Mouse (Mus musculus) kidney, embryonic 16.5 days (tissue): ENCODE measurements around the gene Llph. TPM values are rescaled to one million over a fixed set of nuclear protein-coding genes. Genes with fewer than 3 reads are reported as not detected.

ENCODE experiments used
- ATAC-seq: fragments of 200-750 bp; cut with Nextera tagmentation; 2 replicates; pipeline ENCODE4 v1.8.0; 2017; ENCODE audit warnings: moderate TSS enrichment; ENCODE audit not compliant: low FRiP score, low TSS enrichment
- H3K27ac ChIP-seq: fragments of 300-500 bp; sonication (generic); 2 replicates; pipeline ENCODE4 v1.5.1; 2014; ENCODE audit warnings: low read length
- H3K27me3 ChIP-seq: fragments of 300-500 bp; sonication (generic); 2 replicates; pipeline ENCODE4 v1.6.1; 2014; ENCODE audit warnings: low read length, control low read depth, mixed read lengths; ENCODE audit not compliant: insufficient read depth
- H3K36me3 ChIP-seq: fragments of 300-500 bp; sonication (generic); 2 replicates; pipeline ENCODE4 v1.6.1; 2014; ENCODE audit warnings: low read length, control low read depth, mixed read lengths; ENCODE audit not compliant: insufficient read depth
- H3K4me1 ChIP-seq: fragments of 300-500 bp; sonication (generic); 2 replicates; pipeline ENCODE4 v1.6.1; 2014; ENCODE audit warnings: low read length, control low read depth, mixed read lengths; ENCODE audit not compliant: insufficient read depth
- H3K4me2 ChIP-seq: fragments of 300-500 bp; sonication (generic); replicated peaks from 2 replicates; pipeline ENCODE4 v1.6.1; 2014; ENCODE audit warnings: low read depth, low read length
- H3K4me3 ChIP-seq: fragments of 300-500 bp; sonication (generic); 2 replicates; pipeline ENCODE4 v1.5.1; 2014; ENCODE audit warnings: mild to moderate bottlenecking, low read length
- H3K9ac ChIP-seq: fragments of 300-500 bp; sonication (generic); replicated peaks from 2 replicates; pipeline ENCODE4 v1.6.1; 2014; ENCODE audit warnings: low read length
- H3K9me3 ChIP-seq: fragments of 300-500 bp; sonication (generic); 2 replicates; pipeline ENCODE4 v1.6.1; 2016; ENCODE audit warnings: low read length, control low read depth
- WGBS: fragments of 180-500 bp; shearing (Covaris S2); extraction: QIAGEN DNeasy Blood & Tissue Kit; methylation state at CpG from one replicate; pipeline ENCODE4 v1.1.7; 2014; 5-methylcytosine and 5-hydroxymethylcytosine counted together
- polyA plus RNA-seq: library from polyadenylated mRNA; unstranded; fragments of >200 nt; fragmentation: Nextera tagmentation; extraction: Ambion mirVana; gene quantifications from 2 replicates; pipeline ENCODE4 v1.2.1, GENCODE M21; 2015

Gene Llph
- 45.1 and 54.1 TPM in 2 replicates for polyA plus RNA-seq

DNA sequence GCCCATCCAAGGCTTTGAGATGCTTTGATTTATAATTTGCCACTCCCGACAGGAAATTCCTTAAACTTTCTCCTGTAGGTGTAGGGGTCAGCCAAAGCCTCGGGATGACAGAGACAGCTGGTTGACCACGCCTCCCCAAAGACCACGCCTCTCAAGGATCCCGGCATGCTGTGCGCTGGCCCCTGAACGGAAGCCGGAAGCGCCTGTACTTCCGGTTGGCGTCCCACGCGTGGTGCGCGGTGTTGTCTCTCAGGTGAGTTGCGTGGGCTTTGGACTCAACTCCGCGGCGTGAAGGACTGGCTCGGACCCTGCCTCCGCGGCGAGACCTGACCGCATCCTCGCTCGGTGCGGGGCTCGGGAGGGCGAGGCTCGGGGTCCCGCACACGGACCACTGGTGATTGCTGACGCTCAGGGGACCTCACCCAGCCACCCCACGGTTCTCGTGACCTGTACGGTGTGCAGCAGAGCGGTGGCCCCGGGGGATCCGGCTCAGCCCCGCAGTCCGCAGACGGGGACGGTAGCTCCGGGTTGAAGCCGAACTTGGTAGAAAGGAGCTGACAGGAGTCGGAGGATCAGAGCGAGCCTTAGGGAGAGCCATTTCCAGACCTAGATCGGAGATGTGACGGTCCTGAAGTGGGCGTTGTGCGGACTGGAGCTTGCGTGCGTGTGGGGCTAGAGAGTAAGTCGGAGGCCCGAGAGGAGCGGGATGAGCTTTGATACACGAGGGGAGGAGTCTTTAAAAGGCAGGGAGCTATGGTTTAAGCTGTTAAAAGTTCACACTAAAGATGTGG is at the start of gene Llph:
Gene Llph (plus strand): TSS at position 200 of the 791 bp plus-strand sequence.
- peak within 1 kb of the TSS; percentile 64; the same call in 1 of the 2 replicates for H3K27ac ChIP-seq
- peaks cover 17% of the 10 kb centered on the region; the same call in 1 of the 2 replicates for H3K4me1 ChIP-seq
- no peaks in the 10 kb centered on the region for H3K27me3 ChIP-seq
- ATAC-seq: peak; percentile 95
- WGBS: under 1% methylated on average over 57 of the region's 57 CpGs
- H3K4me3 ChIP-seq: peak within 1 kb of the TSS; percentile 99
- H3K9me3 ChIP-seq: no peaks in the 10 kb centered on the region
- peak within 1 kb of the TSS; percentile 89 for H3K4me2 ChIP-seq
- peak within 1 kb of the TSS; percentile 92 for H3K9ac ChIP-seq
- peaks cover 40% of the 10 kb centered on the region for H3K36me3 ChIP-seq

DNA sequence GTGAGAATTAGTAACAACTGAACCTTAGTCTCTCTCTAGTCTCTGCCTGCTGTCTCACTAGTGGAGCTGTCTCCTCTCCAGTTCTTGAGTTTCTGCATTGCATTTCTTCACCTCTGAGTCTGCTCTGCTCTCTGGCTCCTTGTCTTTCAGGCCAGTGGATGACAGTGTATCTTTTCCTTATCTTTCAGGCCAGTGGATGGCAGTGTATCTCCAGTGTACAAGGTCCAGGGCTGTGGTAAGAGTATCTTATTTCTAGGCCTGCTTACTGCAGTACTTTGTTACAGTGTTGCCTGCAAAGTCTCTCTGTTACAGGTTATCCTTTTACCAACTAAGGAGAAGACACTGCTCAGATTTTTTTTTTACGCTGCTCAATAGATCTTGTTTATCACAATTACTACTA is 44.0 kb upstream of the Llph start:
- no peaks in the 10 kb centered on the region for H3K36me3 ChIP-seq
- no peak overlapping the region for H3K4me2 ChIP-seq
- no peaks in the 10 kb centered on the region for H3K4me1 ChIP-seq
- no peaks in the 10 kb centered on the region for H3K27me3 ChIP-seq
- WGBS: 85% methylated on average over 1 of the region's 1 CpGs
- peaks cover 10% of the 10 kb centered on the region; the same call in 1 of the 2 replicates for H3K9me3 ChIP-seq
- H3K9ac ChIP-seq: no peak overlapping the region
- H3K27ac ChIP-seq: no peak overlapping the region
- ATAC-seq: peak; percentile 69; the same call in 1 of the 2 replicates
- no peak overlapping the region for H3K4me3 ChIP-seq

DNA sequence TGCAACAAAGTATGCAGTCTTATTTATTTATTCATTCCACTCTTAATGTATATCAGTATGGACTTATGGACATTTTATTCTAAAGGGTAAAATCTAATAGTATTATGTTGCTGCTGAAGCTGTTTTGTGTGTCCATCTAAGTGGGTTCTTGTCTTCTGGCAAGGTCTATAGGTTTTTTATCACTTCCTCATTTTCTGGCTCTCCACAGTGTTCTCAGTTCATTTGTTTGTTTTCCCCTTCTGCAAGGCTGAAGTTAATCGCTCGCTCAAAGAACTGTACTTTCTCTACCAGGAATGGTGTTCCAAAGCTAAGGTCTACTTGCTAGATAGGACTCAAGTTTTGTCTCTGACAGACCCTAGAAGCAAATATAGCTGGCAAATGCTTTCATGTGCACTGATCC is 43.5 kb upstream of the Llph start:
- Histone ChIP-seq H3K4me1 (no peaks in the 10 kb centered on the region), H3K9ac (no peak overlapping the region), H3K9me3 (peaks cover 10% of the 10 kb centered on the region; the same call in 1 of the 2 replicates), H3K4me2 (no peak overlapping the region), H3K27ac (no peak overlapping the region), H3K27me3 (no peaks in the 10 kb centered on the region), H3K36me3 (no peaks in the 10 kb centered on the region), H3K4me3 (no peak overlapping the region)
- ATAC-seq: no peak
- WGBS: 82% methylated on average over 2 of the region's 2 CpGs

DNA sequence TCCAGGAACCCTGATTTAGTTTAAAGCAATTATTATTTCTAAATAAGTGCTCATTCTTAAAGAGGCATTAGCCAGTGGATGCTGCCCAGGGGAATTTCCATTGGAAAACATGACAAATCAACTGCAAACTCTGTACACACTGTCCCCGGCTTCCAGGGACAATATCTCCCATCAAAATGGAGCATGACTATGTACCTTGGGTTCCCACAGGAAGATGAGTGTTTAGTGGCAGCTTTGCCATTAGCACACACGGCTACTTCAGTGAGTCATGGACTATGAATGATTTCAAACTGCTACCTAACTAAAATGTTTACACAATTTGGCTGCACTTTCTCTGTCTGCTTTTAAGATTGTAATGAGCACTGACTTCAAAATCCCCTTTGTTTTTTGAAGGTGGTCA is 38.4 kb upstream of the Llph start:
- Histone ChIP-seq H3K4me3 (no peak overlapping the region), H3K9me3 (peaks cover 5% of the 10 kb centered on the region; the same call in 1 of the 2 replicates), H3K4me2 (no peak overlapping the region), H3K4me1 (peaks cover 14% of the 10 kb centered on the region), H3K27ac (no peak overlapping the region), H3K36me3 (no peaks in the 10 kb centered on the region), H3K27me3 (no peaks in the 10 kb centered on the region), H3K9ac (no peak overlapping the region)
- 69% methylated on average over 2 of the region's 2 CpGs for WGBS
- no peak for ATAC-seq

DNA sequence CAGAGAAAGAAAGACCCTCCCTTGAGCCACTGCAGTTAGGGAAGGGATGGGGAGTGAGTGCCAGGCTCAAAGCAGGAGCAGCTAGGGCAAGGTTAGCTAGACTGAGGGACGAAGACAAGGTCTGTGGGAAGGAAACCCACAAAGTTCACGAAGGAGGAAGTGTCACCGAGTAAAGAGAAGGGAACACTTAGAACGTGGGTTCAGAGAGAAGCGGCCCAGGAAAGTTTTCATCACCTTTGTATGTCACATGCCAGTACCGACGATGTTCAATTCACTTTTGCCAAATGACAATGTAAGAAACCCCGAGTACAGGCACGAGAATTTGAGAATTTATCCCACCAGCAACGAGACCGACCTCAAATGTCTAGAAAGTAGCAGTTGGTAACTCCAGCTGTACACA is 37.6 kb upstream of the Llph start:
- Histone ChIP-seq H3K27me3 (no peaks in the 10 kb centered on the region), H3K36me3 (no peaks in the 10 kb centered on the region), H3K4me1 (peaks cover 14% of the 10 kb centered on the region), H3K27ac (no peak overlapping the region), H3K4me2 (0 out of 2 replicates have a peak overlapping the region, but pooled peaks have one; percentile 1), H3K9ac (no peak overlapping the region), H3K9me3 (peaks cover 5% of the 10 kb centered on the region; the same call in 1 of the 2 replicates), H3K4me3 (no peak overlapping the region)
- no peak for ATAC-seq
- 42% methylated on average over 11 of the region's 11 CpGs for WGBS

DNA sequence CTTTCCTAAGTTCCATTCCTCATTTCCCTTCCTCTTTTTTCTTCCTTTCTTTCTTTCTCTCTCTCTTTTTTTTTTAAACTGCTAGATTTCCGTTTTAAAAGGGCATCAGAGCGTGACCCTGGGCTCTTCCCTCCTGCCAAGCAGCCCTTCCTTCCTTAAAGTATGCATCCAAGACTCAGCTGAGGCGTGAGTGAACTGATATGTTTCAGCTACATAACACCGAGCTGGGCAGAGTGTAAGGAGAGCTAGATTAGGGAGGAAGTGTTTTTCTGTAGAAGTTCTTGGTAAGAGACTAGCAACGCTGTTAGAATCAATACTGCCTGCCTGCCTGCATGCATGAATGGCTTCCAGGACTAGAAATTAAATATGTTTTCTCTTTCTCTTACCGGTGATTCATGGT is 37.1 kb upstream of the Llph start:
- peak; percentile 51; the same call in 1 of the 2 replicates for ATAC-seq
- WGBS: 10% methylated on average over 6 of the region's 6 CpGs
- H3K9me3 ChIP-seq: peaks cover 5% of the 10 kb centered on the region; the same call in 1 of the 2 replicates
- H3K27ac ChIP-seq: no peak overlapping the region
- H3K27me3 ChIP-seq: no peaks in the 10 kb centered on the region
- H3K4me1 ChIP-seq: peaks cover 14% of the 10 kb centered on the region
- H3K4me2 ChIP-seq: 0 out of 2 replicates have a peak overlapping the region, but pooled peaks have one; percentile 1
- no peak overlapping the region for H3K4me3 ChIP-seq
- H3K36me3 ChIP-seq: no peaks in the 10 kb centered on the region
- H3K9ac ChIP-seq: no peak overlapping the region

DNA sequence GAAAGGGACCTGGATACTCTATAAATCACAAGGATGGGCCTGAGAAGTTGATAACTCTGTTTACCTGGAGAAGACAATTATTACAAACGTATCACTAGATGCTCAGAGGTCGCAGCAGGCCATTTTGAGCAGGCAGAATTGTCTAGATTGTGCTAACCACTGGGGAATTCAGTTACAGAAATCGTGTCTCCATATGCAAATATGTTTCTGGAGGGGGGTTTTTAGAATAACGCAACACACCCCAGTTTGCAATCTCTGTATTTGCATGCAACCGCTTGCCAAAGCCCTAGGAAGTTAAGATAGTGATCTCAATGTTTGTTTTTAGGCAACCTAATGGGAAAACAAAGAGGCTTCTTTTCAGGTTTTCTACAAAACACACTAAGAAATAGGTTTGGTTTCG is 35.7 kb upstream of the Llph start:
- Histone ChIP-seq H3K4me1 (peaks cover 14% of the 10 kb centered on the region), H3K4me2 (no peak overlapping the region), H3K36me3 (no peaks in the 10 kb centered on the region), H3K9ac (no peak overlapping the region), H3K4me3 (no peak overlapping the region), H3K27me3 (no peaks in the 10 kb centered on the region), H3K9me3 (peaks cover 5% of the 10 kb centered on the region; the same call in 1 of the 2 replicates), H3K27ac (no peak overlapping the region)
- WGBS: 87% methylated on average over 6 of the region's 6 CpGs
- no peak for ATAC-seq

DNA sequence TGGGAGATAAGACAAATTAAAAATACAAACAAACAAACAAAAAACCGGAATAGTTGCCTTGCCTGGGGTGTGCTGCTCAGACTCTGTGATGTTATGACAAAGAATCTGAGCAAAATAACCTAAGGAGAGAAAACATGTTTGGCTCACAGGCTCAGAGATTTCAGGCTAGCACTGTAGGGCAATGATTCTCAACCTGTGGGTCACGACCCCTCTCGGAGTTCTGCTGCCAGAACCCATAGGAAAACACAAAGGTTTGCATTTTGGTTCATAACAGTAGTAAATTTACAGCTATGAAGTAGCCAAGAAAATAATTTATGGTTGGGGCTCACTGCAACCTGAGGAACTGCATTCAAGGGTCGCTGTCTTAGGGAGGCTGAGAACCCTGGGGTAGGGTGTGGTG is 34.6 kb upstream of the Llph start:
- 69% methylated on average over 4 of the region's 4 CpGs for WGBS
- Histone ChIP-seq H3K4me1 (peaks cover 14% of the 10 kb centered on the region), H3K4me2 (no peak overlapping the region), H3K4me3 (no peak overlapping the region), H3K27ac (no peak overlapping the region), H3K27me3 (no peaks in the 10 kb centered on the region), H3K9ac (no peak overlapping the region), H3K36me3 (no peaks in the 10 kb centered on the region), H3K9me3 (no peaks in the 10 kb centered on the region)
- no peak for ATAC-seq

DNA sequence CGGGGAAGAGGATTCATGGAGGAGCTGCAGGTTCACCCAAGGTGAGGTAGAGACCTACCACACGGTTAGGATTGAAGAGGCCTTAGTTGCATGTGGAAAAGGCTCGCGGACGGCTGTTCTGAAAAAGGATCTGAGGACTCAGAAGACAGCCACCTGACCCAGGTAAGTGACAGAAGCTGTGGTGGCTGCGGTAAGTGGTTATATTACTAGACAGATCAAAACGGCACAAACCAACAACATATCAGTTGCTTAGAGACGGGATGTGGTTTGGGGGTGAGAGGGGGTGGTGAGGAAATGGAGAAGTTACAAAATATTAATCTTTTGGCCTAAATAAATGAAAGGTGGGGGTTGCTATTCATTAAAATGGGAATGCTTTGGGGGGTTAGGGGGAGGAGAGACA is 33.6 kb upstream of the Llph start:
- no peak overlapping the region for H3K27ac ChIP-seq
- H3K4me2 ChIP-seq: no peak overlapping the region
- peaks cover 14% of the 10 kb centered on the region for H3K4me1 ChIP-seq
- no peak for ATAC-seq
- H3K36me3 ChIP-seq: no peaks in the 10 kb centered on the region
- H3K4me3 ChIP-seq: no peak overlapping the region
- H3K9ac ChIP-seq: no peak overlapping the region
- H3K9me3 ChIP-seq: no peaks in the 10 kb centered on the region
- WGBS: 93% methylated on average over 8 of the region's 8 CpGs
- no peaks in the 10 kb centered on the region for H3K27me3 ChIP-seq
